Mouse (Mus musculus): Measurements from ENCODE around the gene Ephb1.
A peak's percentile ranks its signal among the peaks of the same experiment; 100 is the strongest.

Gene Ephb1

GRCm38 (mm10) chr9:101994086-101994485 is 360.4 kb downstream of the Ephb1 start:
- no peak for DNase-seq (ENCODE audit: inconsistent ontology term)

- DNase-seq (ENCODE audit: inconsistent ontology term) = no peak
Observed at GRCm38 (mm10) chr9:101990836-101991235, 363.7 kb downstream of the Ephb1 start.

DNA sequence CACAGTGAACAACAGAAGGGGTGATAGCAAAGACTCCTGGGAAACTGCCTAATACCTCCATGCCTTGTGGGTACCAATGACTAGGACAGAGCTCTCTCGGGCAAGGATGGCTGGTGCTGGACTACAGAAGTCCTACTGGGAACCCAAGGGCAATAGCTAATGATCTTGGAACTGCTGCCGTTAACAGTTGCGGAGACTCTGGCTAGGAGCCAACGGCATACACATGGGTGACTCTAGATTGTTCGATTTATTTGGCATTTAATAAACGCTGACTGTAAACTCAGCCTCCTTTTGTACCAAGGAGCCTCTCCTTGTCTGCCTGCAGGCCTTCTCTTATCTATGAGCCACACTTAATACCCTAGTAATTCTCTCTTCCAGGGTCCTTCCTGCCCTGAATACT is 364.5 kb downstream of the Ephb1 start:
- no peak for DNase-seq (ENCODE audit: inconsistent ontology term)

- DNase-seq (ENCODE audit: inconsistent ontology term) = no peak
Observed at GRCm38 (mm10) chr9:101986910-101987309, 367.6 kb downstream of the Ephb1 start.

DNA sequence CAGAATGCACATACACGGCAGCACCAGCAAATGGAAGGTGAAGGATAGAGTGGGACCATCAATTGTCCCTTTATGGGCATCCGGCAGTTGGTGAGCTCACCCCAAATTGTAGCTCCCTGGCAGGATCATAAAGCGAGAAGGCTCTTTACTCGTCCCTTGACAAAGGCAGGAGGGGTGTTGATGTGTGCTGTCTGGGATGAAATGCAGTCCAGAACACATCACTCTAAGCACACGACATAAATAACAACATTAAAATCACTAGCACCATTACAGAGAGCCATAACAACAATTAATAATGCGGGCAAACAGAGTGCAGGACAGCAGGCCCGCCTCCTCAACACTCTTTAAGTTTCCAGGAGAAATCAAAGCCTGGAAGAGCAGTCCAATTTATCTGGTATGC is 372.1 kb downstream of the Ephb1 start:
- DNase-seq (ENCODE audit: inconsistent ontology term) = no peak

GRCm38 (mm10) chr9:101981161-101981560 is 373.3 kb downstream of the Ephb1 start:
- no peak for DNase-seq (ENCODE audit: inconsistent ontology term)

GRCm38 (mm10) chr9:101976884-101977465 is 377.5 kb downstream of the Ephb1 start:
- no peak for DNase-seq (ENCODE audit: inconsistent ontology term)

GRCm38 (mm10) chr9:101972314-101972713 is 382.2 kb downstream of the Ephb1 start:
- DNase-seq (ENCODE audit: inconsistent ontology term) = no peak

DNA sequence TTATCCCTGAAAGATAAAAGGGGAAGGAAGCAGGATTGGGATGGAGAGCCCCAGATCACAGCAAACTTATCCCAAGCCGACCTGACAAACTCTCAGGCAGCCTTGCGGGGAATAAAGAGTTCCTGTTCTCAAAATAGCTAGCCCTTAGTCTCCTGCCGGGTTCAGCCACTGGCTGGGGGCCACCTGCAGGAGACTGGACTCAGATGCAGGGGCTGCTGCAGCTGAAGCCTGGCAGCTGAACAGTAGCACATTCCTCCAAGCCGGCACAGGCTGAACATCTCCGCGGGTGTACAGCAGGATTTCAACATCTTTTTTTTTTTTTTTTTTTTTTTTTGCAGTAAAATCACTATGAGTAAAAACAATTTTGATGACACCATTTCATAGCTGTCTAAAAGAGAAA is 382.7 kb downstream of the Ephb1 start:
- peak; percentile 45 for DNase-seq (ENCODE audit: inconsistent ontology term)

- DNase-seq (ENCODE audit: inconsistent ontology term) = no peak
Observed at GRCm38 (mm10) chr9:101956228-101956627, 398.3 kb downstream of the Ephb1 start.

GRCm38 (mm10) chr9:101954529-101954928 is 400.0 kb downstream of the Ephb1 start:
- DNase-seq (ENCODE audit: inconsistent ontology term) = no peak

- DNase-seq (ENCODE audit: inconsistent ontology term) = no peak
Observed at GRCm38 (mm10) chr9:101950101-101950500, 404.4 kb downstream of the Ephb1 start.

DNA sequence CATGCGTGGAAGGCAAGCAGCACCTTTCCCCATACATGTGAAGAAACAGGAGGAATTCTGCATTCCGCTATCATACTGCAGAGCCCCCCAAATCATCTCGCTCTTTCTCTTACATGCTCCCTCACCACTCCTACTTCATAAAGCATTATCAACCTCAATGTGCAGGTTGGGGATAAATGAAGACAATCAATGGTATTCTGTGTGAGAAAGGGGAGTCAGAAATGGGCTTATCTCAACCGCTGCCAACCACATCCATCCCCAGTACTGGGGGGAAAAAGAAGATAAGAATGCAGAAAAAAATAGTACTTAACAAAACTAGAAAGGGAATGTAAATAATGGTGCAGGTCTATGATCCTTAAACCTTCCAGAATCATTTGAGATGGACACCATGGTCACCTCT is 408.7 kb downstream of the Ephb1 start:
- DNase-seq (ENCODE audit: inconsistent ontology term) = no peak

DNA sequence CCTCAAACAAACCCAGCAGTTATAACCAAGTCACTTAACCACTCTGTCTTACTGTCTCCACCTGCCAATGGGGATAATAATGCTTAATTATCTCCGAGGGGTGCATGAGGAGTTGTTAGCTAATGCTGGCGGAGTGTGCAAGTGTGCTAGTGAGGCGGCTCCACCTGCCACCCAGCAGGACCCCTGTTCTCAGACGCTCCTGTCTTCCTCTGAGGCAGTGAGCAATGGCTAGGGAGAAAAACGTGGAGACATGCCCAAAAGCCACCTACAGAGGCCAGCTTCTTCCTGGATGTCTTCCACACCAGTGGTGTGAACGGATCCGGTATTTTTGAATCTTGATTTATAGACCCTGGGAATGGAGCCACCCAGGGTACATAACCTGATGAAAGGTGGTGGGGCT is 409.2 kb downstream of the Ephb1 start:
- DNase-seq (ENCODE audit: inconsistent ontology term) = no peak

- DNase-seq (ENCODE audit: inconsistent ontology term) = no peak
Observed at GRCm38 (mm10) chr9:101942058-101942669, 412.3 kb downstream of the Ephb1 start.

GRCm38 (mm10) chr9:101940182-101940581 is 414.3 kb downstream of the Ephb1 start:
- DNase-seq (ENCODE audit: inconsistent ontology term) = no peak

GRCm38 (mm10) chr9:101939006-101939405 is 415.5 kb downstream of the Ephb1 start:
- no peak for DNase-seq (ENCODE audit: inconsistent ontology term)

GRCm38 (mm10) chr9:101938066-101938465 is 416.4 kb downstream of the Ephb1 start:
- DNase-seq (ENCODE audit: inconsistent ontology term) = no peak

DNA sequence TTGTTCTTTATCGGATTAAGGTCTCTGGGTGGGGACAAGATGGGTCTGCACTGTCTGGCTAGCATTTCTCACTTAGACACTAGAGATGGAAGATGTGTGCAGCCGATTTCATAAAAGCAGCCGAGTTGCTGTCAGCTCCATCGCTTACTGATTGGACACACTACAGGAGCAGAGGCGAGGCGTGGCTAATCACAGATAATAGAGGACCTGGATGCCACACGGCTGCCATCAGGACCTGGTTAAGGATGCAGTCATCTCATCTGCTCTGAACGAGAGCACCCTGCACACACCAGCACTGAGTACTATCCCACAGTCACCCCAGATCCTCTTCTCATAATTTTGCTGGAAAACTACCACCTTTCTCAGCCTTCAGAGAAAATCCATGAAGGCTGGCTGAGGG is 419.6 kb downstream of the Ephb1 start:
- no peak for DNase-seq (ENCODE audit: inconsistent ontology term)

- peak; percentile 18 for DNase-seq (ENCODE audit: inconsistent ontology term)
Observed at GRCm38 (mm10) chr9:101933946-101934573, 420.4 kb downstream of the Ephb1 start.

- no peak for DNase-seq (ENCODE audit: inconsistent ontology term)
Observed at GRCm38 (mm10) chr9:101924829-101925228, 429.7 kb downstream of the Ephb1 start.

- DNase-seq (ENCODE audit: inconsistent ontology term) = no peak
Observed at GRCm38 (mm10) chr9:101922846-101923245, 431.6 kb downstream of the Ephb1 start.

GRCm38 (mm10) chr9:101919324-101919723 is 435.2 kb downstream of the Ephb1 start:
- DNase-seq (ENCODE audit: inconsistent ontology term) = no peak

Measured in Muller cell, postnatal 12 days (primary cell).